Mouse (Mus musculus) kidney, adult 9 months (tissue): ENCODE results near the gene Mdga1.

Experiments
- DNase-seq: peaks from one replicate; pipeline ENCODE4 v3.0.0; 2022

Gene Mdga1

DNA sequence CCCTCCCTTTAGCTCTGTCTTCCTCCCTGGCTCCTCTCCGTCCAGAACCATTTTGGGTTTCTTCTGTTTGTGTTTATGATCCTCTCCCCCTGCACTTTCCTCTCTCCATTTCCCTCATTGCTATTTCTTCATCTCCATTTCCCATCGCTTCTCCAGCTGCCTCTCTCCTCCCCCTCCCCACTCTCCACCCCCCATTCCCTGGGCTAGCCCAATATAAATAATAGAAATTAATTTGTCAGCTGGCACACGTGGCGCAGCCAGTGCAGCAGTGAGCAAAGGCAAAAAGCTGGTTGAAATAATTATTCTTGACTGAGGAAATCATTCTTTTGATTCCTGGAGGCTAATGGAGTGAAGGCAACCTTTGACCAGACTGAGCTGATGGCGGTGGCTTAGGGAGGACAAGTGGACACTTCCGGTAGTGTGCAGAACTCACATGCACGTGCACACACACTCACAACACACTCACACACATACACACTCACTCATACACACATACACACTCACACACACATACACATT lies at the start of gene Mdga1:
Gene Mdga1, minus strand, starts transcription at position 51 of the 519 bp plus-strand sequence.
- DNase-seq = peak; percentile 47

DNA sequence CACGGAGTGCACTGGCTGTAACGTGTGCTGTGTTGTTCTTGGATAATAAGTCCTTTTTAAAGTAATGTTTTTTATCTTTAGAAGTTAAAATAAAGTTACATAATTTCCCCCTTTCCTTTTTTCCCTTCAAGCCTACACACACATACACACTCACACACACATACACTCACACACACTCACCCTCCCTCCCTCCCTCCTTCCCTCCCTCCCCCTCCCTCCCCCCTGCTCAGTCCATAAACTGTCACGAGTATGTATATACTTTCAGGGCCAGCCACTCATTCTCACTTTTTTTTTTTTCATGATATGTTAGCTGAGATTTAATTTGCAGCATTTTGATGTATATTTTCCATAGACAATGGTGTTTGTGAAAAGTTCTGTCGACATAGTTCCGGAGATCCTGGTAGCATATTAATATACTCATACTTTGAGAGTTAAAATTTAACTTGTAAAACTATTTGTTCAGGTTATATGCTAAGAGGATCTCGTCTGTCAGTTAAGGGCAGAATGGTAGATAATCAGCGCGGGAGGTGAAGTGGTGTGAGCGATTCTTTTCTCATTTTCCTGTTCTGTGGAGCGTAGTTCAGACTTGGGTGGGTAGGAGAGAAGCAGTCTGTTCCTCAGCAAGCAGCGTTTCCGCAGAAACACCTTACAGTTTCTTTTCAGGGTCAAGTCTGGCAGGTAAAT lies 49.2 kb upstream of the Mdga1 start:
- DNase-seq = no peak

DNA sequence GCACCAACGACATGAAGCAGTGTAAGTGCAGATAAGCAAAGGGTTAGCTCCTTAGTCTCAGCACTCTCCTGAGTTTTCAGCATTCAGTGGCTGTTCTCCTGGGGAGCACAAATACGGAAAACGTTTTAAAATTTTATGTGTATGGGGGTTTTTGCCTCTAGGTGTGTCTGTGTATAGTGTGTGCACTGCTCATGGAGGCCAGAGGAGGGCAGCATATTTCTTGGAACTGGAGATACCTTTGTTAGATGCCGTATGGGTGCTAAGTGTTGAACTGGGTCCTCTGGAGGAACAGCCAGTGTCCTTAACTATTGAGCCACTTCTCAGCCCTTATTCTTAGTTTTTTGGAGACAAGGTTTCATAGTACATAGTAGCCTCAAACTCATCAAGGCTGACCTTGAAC lies 44.8 kb upstream of the Mdga1 start:
- DNase-seq = no peak

DNA sequence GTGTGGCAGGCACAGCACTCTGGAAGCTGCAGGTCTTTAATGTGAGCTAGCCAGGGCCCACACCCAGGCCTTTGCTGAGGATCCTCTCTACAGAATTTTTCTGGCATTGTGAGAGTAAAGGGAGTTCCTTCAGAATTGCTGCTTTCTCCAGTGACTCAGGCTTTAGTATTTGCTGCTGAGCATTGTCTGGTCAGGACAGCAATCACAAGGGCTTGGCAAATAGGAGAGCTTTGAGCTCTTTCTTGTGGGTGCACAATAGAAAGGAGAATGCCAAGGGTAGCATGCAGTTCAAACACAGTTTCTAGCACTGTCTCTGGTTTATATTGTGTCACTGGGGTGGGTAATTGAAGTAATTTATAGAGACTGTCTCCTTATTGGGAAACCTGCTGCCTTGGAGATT lies 38.5 kb upstream of the Mdga1 start:
- no peak for DNase-seq

DNA sequence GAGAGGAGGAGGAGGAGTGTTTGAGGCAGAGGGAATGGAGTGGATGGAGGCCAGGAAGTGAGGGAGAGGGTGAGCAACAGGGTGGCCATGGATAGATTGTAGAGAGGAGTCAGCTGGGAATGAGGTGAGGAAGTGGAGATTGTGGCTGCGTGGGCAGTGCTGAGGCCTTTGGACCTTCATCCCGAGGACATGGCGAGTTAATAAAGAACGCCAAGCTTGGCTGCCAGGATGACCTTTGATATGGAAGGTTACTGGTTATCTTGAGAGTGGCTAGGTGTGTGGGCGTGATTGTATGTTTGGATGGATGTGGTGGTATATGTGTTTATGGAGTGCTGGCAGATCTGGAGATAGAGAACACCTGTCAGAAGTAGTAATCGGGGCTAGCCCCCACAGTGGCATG lies 38.0 kb upstream of the Mdga1 start:
- peak; percentile 87 for DNase-seq

DNA sequence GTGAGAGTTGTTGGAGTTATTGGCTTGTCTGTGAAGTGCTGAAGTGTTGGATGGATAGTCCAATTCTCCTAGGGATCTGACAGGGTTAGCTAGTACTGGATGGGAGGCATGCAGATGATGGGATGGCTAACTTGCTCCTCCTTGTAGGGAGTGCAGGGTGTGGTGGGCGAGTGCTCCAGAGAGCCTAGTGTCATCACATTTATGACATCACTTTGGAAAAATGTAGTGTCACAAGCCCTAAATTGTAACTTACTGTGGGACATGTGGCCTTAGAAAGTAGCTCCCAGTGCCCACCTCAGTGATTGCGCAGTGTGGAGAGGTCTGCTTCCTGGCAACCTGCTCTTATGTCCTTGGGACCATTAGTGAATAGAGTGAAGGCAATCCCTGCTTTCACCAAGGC lies 37.0 kb upstream of the Mdga1 start:
- no peak for DNase-seq

DNA sequence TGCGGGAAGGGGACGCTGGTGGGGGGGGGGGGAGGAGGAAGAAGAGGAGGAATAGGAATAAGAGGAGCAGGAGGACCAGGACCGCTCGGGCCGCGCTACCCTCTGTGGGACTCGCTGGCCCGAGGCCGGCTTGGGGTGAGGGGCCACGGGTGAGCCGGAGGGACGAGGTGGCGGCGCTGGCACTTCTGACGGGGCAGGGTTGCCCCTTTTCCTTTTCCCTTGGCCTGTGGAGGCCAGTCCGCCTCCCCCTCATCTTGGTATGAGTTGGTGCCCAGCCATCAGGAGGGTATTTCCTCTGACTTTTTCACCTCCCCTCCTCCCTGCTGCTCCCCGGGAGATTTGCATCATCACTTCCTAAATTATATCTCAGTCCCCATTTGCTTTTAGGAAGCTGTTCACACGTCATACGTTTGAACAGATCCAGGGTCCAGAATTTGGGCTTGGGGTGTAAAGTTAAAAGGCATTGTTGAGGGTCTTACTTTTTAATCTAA lies 35.6 kb upstream of the Mdga1 start:
- DNase-seq = peak; percentile 59

DNA sequence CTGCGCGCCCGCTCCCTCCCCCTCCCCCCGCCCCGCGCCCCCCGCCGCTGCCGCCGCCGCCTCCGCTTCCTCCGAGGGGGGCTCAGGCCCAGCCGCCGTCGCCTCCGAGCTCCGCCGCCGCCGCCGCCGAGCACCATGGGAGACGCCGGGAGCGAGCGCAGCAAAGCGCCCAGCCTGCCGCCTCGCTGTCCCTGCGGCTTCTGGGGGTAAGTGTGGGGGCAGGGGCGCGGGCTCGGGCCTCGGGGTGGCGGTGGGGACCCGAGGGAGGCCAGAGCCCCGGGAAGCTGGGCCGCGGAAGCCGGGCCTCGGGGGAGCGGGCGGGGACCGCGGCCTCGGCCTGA lies 35.2 kb upstream of the Mdga1 start:
- DNase-seq = no peak

DNA sequence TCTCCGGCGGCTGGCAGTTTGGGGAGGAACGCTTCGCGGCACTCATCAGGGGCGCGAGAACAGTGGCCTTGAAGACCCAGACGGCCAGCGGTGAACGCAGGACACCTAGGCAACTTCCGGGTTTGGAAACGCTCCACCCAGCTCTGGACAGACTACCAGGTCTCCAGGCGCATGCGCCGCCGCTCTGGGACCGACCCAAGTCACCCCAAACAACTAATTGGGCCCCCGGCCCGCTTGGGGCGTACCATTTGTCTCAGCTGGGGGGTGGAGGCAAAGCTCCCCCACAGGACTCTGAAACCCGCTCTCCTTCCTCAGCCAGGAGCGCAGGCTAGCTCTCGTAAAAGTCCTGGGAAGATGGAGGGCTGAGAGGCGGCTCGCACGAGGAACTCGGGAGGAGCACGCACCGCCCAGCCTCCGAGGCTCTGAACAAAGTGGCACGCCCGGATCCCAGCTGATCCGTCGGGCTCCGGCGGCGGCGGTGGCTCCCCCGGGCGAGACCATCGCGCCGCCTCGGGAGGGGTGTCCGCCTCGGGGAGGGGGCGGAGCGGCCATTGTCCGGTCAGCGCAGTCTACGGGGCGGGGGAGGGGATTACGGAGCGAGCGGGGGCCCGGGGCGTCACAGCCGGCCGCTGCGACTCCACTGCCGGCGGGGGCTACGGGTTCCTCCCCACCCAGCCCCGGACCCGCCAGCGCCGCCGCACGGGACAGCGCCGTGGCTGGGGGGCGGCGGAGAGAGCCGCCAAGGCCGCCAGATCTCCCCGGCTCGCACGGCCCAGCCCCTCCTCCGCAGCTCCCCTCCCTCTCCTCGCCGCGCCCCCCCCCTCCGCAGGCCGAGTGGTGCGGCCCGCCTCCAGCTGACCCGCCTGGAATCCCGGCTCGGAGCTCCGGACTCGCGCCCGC lies 34.6 kb upstream of the Mdga1 start, which contains the start of gene Zfand3:
Gene Zfand3, plus strand, starts transcription at position 531 of the 900 bp plus-strand sequence.
- DNase-seq = peak; percentile 97

DNA sequence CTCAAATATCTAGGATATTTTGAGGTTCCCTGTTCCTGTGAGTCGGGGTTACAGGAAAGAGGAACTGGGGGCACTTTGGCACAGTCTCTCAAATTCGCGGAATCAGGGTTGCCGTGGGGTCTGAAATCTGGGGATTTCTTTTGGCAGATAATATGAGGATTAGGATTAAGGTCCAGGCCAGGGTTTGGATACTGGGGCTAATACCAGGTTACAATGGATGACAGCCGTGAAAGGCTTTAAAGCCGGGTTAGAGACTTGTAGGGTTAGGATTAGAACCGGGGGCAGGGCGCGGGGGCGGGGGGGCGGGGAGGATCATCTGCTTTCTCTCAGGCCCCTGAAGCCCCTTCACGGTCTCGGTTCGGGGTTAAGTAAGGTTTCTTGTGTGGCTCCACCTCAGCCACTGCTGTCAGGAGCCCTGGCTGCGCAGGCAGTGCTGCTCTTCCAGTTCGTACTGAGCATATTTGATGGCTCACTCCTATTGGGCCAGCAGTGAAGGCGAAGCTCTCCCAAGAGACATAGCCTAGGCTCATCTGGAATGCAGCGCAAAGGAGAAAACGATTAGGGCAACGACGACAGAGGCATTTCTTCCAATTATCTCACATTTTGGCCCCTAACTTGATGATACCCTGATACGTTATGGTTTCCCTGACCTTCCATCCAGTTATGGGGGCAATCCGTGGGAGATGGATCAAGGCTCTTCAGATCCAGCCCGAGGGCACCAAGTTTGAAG lies 28.8 kb upstream of the Mdga1 start:
- no peak for DNase-seq

DNA sequence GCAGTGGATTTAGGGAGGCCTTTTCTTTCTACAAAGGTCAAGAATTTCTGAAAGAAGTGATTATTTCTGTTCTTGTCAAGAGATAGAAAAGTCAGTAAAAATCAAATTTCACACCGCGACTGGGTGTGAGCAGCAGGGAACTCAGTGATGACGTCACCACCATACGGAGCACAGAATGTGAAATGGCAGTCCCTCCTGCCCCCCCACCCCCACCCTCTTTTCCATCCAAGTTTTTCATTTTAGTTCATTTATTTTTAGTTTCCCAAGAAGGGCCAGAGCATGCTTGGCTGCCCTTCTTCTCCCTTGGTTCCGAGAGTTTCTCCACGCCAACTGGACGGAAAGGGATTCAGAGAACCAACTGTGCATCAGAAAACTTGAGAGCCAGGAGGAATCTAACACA lies 27.8 kb upstream of the Mdga1 start:
- no peak for DNase-seq

DNA sequence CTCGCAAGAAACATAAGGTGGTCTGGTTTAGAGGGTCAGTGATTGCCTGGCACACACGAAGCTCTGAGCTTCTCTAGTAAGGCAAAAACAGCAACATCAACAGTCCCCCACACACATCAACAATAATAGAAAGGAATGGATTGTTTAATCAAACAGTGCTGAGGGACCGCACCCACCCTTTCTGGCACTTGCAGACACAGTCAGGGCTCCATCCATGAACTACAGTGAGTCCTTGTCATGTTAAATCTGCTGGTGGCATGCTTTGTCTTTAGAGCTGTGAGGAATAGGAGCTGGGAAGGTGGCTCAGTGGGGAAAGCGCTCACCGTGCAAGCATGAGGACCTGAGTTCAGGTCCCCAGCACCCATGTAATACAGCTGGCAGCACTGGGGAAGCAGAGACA lies 26.1 kb upstream of the Mdga1 start:
- no peak for DNase-seq

DNA sequence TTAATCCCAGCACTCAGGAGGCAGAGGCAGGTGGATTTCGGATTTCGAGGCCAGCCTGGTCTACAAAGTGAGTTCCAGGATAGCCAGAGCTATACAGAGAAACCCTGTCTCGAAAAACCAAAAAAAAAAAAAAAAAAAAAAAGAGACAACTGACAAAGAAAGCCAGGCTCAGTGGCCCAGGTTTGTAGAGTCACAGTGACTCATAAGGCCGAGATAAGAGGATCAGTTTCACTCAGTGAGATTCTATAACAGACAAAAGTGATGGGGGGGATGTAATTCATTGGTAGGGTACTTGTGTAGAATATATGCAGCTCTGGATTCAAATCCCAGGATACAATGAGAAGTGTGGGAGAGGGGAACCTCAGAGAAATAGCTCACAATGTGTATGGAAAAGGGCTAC lies 24.6 kb upstream of the Mdga1 start:
- DNase-seq = no peak

DNA sequence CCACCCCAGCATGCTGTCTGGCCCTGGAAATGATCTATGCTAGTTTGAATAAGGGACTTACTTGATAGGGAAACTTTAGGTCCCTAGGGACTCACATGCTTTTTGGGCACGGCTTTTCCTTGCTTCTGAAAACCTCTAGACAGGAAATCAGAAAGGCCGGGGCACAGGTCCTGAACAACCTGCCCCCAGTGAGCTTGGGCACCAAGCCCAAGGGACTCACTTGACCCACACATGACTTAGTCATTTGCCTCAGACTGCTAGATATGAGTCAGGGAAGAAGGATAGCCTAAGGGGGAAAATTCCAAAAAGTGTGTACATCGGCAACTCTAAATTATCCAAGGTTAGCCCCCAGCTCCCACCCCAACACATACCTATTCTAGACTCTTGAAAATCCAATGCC lies 24.1 kb upstream of the Mdga1 start:
- DNase-seq = peak; percentile 54

DNA sequence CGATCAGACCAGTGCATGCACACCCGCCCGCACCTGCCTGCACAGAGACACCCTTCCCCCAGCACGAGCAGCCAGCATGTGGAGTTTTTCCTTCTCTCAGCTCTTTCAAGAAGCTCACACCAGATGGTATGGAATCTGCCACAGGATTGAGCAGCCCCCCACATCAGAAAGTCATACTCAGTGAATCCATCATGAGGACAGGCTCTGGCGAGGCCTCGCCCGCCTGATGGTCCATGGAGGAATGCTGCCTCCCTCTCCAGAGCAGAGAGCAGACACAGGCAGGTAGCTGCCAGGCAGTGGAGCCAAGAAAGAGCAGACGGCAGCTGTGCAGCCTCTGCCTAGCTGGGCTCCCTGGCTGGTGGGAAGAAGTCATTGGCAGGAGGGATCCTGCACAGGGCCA lies 23.6 kb upstream of the Mdga1 start:
- DNase-seq = no peak

DNA sequence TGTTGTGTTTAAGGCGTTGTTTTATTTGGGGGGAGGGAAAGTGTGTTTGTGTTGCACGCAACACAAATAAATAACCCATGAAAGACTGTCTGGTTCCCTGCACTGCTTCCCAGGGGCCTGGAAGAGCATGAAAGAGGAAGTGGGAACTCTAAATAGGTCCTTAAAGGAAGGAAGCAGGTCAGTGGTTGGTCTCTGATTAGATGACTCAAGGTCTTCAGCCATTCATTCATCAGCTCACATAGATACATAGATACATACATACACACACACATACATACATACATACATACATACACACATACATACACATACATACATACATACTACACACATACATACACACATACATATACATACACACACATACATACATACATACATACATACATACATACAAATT lies 21.0 kb upstream of the Mdga1 start:
- DNase-seq = no peak

DNA sequence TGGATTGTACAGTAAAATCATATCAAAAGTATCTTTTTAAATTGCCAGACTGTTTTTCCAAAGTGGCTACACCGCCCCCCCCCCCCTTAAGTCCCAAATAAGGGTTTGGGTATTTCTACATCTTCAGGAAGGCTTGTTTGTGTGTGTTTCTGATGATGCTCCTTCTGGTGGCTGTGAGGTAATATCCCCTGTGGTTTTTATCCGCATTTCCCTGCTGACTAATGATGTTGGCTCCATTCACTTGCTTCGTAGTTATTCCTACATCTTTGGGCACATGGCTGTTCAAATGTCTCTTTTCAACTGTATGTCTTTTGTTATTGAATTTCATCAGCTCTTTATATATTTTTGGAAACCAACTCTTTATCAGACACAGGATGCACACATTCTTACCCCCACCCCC lies 20.2 kb upstream of the Mdga1 start:
- DNase-seq = no peak

DNA sequence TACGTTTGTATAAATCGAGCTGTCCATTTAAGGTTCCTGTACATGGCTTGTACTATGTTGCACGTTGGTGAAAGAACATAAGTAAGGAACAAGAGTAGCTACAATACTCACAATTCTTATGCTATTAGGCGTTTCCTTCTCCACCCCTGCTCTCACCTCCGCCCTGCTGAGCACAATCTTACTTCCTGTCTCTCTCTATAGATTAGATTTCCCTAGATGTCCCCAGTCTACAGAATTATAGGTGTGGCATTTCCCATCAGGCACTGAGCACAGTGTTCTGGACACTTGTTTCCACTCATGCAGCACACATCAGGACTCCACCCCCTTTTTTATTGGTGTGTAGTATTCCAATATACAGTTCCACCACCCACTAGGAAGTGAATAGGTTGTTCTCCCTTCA lies 19.8 kb upstream of the Mdga1 start:
- DNase-seq = no peak

DNA sequence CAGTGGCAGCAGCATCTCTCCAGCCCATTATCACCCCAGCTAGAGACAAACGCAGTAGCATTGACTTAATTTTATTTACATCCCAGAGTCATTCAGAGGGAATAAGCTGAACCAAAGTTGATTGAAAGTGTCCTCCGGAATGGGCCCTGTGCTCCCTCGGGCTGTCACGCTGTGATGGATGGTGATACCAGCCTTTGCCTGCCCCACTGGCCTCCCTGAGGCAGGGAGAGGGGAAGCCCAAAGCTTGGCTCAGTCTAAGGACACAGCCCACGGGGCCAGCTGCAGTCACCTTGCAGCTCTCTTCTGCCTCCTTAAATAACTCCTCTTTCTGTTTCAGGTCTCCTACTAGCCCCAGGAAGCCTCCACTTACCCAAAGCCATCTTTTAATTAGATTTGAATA lies 18.3 kb upstream of the Mdga1 start:
- DNase-seq = no peak

DNA sequence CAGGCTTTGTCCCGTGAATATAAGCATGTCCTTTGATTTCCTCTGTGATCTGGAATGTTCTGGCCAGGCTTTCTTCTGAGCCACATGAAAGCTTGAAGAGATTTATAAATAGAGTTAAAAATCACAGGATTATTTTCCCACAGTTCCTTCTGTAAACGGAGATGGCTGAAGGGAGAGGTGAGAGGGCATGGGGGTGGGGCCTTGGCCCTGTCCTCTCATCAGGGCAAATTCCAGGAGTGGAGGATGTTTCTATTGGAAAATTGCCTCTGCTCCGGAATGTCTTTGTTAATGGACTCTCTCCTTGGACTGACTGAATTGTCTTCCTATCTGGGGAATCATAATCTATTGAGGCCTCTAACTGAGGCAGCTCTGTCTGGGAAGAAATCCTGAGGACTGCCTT lies 15.6 kb upstream of the Mdga1 start:
- DNase-seq = peak; percentile 85

DNA sequence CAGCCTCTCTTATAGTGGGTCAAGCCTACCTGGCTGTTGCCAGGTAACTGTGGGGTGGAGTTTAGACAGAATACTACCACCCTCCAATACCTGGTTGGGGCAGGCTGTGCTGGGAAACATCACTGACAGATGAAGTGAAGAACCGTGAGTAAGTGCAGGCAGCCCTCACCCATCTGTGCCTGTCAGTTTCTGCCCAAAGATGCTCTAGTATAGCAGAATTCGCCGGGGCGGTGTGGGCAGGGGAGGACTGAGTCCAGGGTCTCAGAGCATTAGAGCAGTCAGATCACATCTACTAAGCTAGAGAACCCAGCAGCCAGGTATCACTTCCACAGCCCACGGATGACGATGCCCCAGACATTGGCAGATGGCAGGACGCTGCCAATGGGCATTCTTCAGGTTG lies 15.0 kb upstream of the Mdga1 start:
- no peak for DNase-seq

DNA sequence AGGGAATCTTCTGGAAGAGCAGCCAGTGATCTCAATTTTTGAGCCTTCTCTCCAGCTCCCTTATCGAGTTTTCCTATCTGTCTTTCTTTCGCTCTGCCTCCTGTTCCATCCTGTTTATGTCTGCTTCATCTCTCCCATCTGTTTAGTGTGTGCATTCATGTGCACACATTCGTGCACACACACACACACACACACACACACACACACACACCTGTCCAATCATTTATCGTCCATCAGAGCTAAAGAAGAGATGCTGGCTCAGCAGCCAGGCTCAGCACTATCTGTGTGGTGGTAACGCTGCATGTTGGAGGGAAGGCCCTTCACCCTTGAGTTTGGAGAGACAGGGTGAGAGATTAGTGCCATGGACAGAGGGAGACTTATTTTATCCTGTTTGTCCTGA lies 13.3 kb upstream of the Mdga1 start:
- no peak for DNase-seq

DNA sequence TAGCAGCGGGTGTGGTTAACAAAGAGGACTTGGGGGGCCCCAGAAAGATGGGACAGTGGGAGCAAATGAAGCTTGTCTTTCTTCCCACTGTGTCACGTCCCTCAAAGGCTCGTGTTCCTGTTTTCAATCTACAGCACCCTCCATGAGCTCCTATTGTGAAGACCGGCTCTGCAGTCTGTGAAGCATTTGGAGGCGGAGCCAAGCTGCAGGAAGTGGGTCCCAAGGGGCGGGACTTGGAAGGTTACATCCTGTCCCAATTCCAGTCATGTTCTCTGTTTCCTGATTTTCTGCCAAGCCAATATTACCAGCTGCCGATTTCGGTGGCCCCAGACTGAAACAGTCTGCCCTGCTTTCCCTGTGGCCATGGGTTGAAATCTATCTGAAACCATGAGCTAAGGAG lies 11.7 kb upstream of the Mdga1 start:
- no peak for DNase-seq
